Mouse (Mus musculus): ENCODE results near the gene Nat8f2.
"Not testable (repeated sequence)": the region's sequence is repeated elsewhere in the genome, so short reads cannot be mapped to it uniquely, and the experiment has no call there.

GRCm38 (mm10) chr6:85895061-85895648 lies 26.2 kb upstream of the Nat8f2 start:
- TF ChIP-seq EP300 (optimal IDR thresholded peaks at IDR 0.05) = not testable (repeated sequence)
- peak; percentile 69 for TF ChIP-seq CTCF (IDR thresholded peaks at IDR 0.05; ENCODE audit: low read depth)

Measured in stomach, postnatal 0 days (tissue).